Mouse (Mus musculus) spleen, adult 2 months (tissue): Measurements from ENCODE around the gene Acad10.

Source experiments
- CTCF ChIP-seq: fragments of 200-500 bp; IDR thresholded peaks from 2 replicates; pipeline ENCODE4 v1.5.1; 2011; ENCODE audit warnings: mild to moderate bottlenecking, inconsistent platforms; ENCODE audit not compliant: insufficient read depth, insufficient read length, insufficient replicate concordance; ENCODE audit errors: extremely low read depth
- POLR2A ChIP-seq: fragments of 200-500 bp; IDR thresholded peaks from 2 replicates; pipeline ENCODE4 v1.6.1; 2011; ENCODE audit warnings: low read depth, low read length, inconsistent platforms

GRCm38 (mm10) chr5:121618592-121619513 is 41.5 kb downstream of the Acad10 start, which contains the start of gene Acad12:
- TF ChIP-seq POLR2A (peak; percentile 98), CTCF (no peak)
